Mouse (Mus musculus): ENCODE measurements around the gene Tet3.

Tet3 gene

GRCm38 (mm10) chr6:83459034-83459644 lies at the start of gene Tet3:
Gene Tet3, minus strand, starts transcription at chr6:83459084.
- no peak for DNase-seq (ENCODE audit: low spot score in 2 of 2)

GRCm38 (mm10) chr6:83507168-83507546 lies 48.3 kb upstream of the Tet3 start:
- no peak for DNase-seq (ENCODE audit: low spot score in 2 of 2)

- DNase-seq (ENCODE audit: low spot score in 2 of 2), result peak; percentile 97 to 98
These were observed 47.6 kb upstream of the Tet3 start, which contains the start of gene Dguok for GRCm38 (mm10) chr6:83506258-83507167. Gene Dguok, minus strand, starts transcription at chr6:83506969.

- DNase-seq (ENCODE audit: low spot score in 2 of 2), result no peak
These were observed 46.7 kb upstream of the Tet3 start for GRCm38 (mm10) chr6:83505554-83505953.

- no peak for DNase-seq (ENCODE audit: low spot score in 2 of 2)
These were observed 44.5 kb upstream of the Tet3 start for GRCm38 (mm10) chr6:83503361-83503760.

DNA sequence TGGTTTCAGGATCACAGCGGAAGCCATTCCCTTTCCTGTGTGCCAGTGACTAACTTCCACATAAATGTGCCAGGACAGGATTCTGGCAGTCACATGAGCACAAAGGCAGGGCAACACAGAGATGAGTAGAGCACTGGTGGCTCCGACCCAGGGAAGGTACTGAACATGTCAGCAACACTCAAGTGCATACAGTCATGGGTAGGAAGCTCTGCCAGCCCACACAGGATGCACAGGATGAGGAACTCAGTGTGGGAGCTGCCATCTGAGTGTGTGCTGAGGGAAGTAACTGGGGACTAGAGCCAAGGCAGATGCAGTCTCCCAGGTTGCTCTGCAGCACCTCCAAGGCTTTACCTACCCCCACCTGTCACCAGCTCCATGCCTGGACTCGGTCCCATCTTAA lies 43.8 kb upstream of the Tet3 start:
- peak; percentile 56 for DNase-seq (ENCODE audit: low spot score in 2 of 2)

- DNase-seq (ENCODE audit: low spot score in 2 of 2), result no peak
These were observed 42.8 kb upstream of the Tet3 start for GRCm38 (mm10) chr6:83501524-83502310.

- DNase-seq (ENCODE audit: low spot score in 2 of 2), result no peak
These were observed 41.6 kb upstream of the Tet3 start for GRCm38 (mm10) chr6:83500462-83500861.

DNA sequence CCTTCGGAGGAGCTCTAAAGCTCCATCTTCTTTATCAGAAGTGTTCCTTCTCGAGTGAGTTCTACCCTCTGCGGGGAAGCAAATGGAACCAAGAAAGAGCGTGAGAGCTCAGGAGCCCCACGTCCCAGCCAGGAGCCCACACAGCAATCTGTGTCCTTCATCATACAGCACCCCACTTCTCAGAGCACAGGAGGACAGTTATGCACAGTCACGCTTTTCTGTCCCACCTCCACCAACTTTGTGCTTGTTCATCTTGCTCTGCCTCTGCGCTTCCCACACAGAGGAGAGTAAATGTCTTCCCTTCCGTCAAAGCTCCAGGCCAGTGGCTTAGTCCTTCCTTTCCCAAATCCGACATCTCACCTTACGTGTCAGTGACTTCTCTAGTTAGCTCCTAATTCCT lies 40.2 kb upstream of the Tet3 start:
- peak; percentile 37 to 66 for DNase-seq (ENCODE audit: low spot score in 2 of 2)

DNA sequence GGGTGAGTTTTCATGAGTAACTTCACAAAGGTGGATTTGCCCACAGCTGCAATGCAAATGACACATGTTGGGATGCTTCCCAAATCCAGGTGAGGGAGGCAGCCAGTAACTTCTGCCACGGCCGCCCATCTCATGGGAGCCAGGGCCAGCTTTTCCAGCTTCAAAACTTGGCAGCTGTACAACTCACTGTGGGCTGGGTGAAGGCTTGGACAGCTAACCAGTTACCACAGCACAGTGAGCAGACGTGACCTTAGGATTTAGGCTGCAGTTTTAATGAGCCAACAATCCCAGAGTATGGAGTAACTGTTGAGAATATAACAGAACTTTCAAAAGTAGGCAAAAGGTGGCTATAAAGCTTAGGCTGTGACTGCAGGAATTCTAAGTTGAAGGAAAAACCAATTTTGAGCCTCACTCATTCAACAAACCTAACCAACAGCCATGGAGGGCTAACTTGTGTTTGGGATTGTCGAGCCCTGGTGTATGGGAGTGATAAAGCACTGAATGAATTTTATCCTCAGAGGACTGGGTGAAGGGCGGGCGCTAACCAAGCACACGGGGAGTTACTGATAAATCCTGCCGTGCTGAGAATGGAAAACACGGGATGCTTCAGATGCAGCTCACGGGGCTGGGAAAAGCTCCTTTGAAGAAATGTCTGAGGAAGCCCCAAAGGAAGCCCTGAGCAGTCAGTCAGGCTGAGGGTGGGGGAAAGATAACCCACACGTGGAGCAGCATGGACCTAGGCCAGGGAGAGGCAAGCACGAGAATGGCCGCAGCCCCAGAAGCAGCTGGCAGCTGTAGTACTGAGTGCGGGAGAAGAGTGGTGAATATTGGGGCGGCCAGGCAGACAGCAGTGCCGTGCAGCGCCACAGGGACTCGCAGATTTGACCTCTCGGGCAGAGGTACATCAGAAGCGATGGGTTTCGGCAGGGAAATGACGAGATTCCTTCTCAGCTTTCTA lies 38.1 kb upstream of the Tet3 start:
- DNase-seq (ENCODE audit: low spot score in 2 of 2), result no peak

DNA sequence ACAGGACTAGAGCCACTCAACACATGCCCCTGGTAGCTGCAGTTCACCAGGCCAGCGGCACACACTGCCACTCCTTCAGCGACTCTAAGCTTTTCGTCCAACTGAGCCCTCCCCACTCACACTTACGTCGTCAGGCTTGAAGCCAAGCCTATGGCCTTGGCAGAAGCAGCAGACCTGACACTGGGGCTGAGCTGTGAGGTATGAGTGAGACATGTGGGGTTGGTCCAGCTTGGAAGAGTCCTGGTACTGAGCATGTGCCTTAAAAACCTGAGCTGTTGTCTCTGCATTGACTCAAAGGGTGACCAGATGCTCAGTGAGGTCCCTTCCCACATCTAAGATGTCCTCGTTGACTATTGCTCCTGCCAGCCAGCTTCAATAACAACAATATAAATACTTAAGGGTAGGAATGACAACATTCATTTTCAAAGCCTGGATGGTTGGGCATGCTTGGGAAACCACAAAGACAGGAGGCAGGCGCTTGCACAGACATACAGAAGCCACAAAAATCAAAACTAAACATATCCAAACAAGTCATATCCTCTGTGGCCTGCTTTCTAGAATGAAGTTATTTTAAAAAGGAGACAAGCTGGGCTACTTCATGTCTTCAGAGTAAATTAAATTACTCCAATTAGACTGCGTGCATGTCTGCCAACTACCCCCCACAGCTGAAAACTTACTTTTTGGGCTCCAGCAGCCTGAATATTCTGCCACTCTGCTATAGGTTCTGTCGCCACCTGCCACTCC lies 37.3 kb upstream of the Tet3 start:
- DNase-seq (ENCODE audit: low spot score in 2 of 2), result no peak

- no peak for DNase-seq (ENCODE audit: low spot score in 2 of 2)
These were observed 31.7 kb upstream of the Tet3 start for GRCm38 (mm10) chr6:83490622-83491021.

GRCm38 (mm10) chr6:83488200-83488599 lies 29.3 kb upstream of the Tet3 start:
- DNase-seq (ENCODE audit: low spot score in 2 of 2), result no peak

GRCm38 (mm10) chr6:83487298-83487697 lies 28.4 kb upstream of the Tet3 start:
- no peak for DNase-seq (ENCODE audit: low spot score in 2 of 2)

- no peak for DNase-seq (ENCODE audit: low spot score in 2 of 2)
These were observed 27.0 kb upstream of the Tet3 start for GRCm38 (mm10) chr6:83485854-83486253.

GRCm38 (mm10) chr6:83483776-83484175 lies 24.9 kb upstream of the Tet3 start:
- no peak for DNase-seq (ENCODE audit: low spot score in 2 of 2)

- no peak for DNase-seq (ENCODE audit: low spot score in 2 of 2)
These were observed 23.7 kb upstream of the Tet3 start for GRCm38 (mm10) chr6:83482418-83483085.

DNA sequence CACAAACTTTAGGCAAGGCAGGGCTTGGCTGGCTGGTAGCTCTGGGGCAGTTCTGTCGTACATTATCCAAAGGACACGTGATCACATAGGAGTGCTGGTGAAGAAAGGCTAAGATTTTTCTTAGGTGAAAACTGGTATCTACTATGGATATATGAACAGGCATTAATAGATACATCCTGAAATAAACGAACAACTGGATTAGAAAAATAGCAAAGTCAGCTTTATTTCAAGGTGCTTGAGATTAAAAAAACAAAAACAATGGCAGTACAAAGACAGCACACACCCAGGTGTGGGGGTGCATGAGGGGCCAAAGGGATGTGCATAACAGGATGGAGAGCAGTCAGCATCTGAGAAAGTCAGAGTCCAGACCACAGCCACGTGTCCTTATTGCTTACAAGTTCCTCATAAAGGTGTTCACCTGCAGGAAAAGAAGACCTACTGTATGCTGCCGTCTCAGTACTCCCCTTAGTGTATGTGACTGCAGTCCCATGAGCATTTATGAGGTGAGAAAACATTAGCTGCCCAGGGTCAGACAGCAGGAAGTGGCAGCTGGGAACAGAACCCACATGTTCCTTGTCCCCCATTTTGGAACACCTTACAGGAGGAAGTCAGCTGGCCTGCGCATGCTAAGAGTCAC lies 21.3 kb upstream of the Tet3 start:
- DNase-seq (ENCODE audit: low spot score in 2 of 2), result no peak

GRCm38 (mm10) chr6:83479193-83479592 lies 20.3 kb upstream of the Tet3 start:
- DNase-seq (ENCODE audit: low spot score in 2 of 2), result no peak

All from right cerebral cortex, postnatal 36 days (tissue).